Mouse (Mus musculus) CD8-positive naive resting alpha-beta T cell, adult 2 months (primary cell): Measurements from ENCODE around the gene Acsl1.

Experiments used
- DNase-seq, 2 experiments: peaks; one replicate each; pipeline ENCODE4 v3.0.0; 2022; ENCODE audit warnings: low read depth in 2 of 2, low spot score in 2 of 2

Gene Acsl1

DNA sequence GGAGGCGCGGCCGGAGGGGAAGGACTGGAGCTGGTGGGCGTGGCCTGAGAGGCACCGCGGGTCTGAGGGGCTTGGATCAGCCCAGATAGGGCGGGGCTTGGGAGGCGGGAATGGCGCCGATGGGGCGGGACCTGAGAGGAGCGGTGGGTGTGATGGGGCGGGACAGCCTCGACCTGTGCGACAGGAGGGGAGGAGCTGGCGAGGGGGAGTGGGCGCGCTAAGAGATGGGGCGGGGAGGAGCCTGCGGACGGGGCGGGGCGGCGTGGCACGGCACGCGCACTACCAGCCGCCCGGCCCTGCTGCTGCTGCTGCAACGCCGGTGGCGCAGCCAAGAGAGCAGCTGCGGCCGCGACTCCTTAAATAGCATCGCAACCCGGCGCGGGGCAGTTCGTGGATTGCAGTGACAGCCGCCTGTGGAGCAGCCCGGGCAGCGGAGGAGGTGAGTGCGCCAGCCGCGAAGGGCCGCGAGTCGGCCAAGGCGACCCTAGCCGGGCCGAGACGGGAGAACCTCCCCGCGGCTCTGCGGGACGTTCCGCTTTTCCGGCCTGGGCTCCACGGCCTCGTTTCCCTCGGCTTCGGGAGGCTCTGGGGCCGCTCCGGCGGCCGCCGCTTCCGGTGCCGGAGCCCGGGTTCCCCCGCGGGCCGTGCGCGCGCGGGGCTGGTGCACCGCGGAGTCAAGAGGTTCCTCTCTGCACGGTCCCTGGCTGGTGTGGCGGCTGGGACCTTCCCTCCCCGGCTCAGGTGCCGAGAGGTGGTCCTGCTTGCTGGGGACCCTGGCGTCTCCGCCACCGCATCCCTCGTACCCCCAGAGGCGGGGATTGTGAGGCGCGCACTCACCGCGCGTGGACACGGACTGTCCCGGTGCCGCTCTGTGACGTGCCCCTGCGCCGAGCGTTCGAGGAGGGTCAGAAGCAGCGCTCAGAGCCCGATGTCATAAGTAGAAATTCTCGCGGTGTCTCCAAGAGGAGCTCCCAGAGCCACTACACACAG, at the start of gene Acsl1:
TSS of gene Acsl1 (plus strand) at position 246 of the 990 bp plus-strand sequence.
- DNase-seq, result peak; percentile 96 to 98

DNA sequence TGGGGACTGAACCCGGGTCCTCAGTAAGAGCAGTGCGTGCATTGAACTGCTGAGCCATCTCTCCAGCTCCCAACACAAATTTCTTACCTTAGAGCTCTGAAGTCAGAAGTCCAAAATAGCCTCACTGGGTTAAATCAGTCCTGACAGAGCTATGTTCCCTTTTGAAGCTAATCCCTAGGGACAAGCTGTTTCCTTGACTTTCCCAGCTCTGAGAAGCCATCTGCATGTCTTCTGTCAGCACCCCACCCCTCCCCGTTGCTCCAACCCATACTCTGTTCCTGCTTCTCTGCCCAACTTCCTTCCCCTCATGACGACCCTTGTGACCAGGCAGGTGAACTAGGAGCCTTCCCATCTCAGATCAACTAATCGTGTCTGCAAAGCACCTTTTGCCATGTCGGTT, 49.3 kb upstream of the Acsl1 start:
- DNase-seq, result no peak

DNA sequence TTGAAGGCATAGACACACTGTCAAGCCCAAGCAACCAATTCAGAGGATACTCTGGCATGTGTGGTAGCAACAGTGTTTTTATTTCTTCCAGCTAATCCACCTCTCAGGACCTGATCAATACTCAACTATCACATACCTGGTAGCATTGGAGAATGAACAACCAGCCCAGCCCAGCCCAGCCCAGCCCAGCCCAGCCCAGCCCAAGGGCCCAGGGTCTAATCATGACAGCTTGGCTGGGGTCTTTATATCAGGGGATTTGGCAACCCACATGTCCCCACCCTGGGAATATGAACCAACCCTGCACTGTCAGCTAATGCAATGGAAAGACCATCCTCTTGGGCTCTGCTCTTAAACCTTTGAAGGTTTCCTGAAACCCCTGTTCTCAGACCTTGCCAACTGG, 42.9 kb upstream of the Acsl1 start:
- DNase-seq, result no peak

DNA sequence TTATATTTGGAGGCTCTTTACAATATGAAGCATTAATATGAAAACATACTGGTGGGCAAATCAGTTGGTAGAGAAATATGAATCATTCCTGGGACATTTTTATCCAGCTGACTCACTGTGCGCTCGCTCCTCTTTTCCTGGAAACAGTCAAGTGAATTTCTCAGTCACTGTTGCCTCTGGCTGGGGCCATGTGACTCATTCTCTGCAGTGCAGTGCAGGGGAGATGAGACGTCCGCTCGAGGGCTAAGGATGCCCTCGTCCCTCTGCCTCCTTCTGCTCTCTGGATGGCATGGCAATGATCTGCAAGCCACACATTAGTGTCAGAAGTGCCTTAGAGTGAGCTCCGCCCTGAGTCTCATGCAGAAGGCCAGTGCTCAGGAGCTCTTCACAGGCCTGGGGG, 41.0 kb upstream of the Acsl1 start:
- DNase-seq, result no peak

DNA sequence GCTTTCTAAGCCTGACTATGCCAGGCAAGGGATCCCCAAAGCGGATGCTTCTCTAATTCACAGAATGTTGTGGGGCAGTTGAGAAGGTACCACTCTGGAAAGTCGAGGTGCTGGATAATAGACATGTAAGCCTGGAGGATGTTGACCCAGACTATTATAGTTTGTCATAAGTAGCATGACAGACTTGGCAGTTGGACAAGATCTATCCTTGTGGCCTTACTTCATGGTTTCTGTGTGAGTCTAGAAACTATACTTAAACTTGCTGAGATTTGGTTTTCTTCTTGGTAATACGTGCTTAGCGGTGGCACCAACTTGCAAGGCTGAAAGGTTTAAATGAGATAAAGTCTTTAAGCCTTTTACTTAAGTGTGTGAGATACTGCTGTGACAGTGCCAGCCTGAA, 38.9 kb upstream of the Acsl1 start:
- DNase-seq, result no peak

DNA sequence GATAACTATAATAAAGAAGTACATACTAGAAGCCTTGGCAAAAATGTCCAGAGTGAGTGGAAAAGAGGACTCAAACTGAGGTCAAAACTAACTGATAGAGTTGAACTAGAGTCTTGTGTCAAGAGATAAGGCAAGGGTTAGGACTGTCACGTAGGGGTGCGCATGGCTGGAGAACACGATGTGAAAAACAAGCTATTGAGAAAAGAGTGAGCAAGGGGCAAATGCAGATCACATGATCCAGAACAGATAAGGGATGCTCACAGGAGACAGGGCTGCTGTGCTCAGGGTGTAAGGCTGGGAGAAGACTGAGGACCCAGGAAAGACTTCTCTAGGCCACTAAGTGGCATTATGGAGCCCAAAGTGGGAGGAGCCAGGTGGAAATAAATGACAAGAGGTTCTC, 38.3 kb upstream of the Acsl1 start:
- DNase-seq, result no peak

DNA sequence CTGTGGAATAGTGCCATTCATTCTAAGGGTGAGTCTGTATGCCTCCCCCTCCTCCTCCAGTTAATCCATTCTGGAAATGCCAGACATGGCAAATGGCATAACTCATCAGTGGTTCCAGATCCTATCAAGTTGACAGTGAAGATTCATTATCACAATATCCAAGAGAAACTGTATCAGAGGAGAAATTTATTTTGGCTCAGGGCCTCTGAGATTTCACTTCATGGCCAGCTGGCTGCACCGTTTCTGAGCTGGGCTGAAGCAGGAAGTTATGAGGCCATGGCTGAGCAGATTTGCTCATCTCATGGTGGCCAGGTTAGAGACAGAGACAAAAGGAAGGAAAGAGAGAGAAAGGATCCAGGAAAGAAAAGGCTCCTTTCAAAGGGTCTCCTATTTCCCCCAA, 37.2 kb upstream of the Acsl1 start:
- DNase-seq, result no peak

DNA sequence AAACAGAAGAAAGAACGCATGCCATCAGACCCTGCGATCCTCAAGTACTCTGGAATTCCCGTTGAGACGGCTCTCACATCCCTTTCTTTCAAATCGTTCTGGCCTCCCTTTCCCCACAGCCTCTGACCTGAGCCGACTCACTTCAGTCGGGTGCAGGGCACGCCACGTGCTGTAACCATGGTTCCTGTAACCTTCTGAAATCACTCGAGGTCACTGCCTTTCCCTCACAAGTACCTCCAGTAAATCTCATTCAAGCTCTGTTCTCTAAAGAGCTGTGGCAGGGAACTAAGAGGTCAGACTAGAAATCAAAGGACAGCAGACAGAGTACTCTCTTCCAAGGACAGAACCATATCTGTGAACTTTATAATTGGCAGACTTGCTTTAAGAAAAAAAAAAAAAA, 32.3 kb upstream of the Acsl1 start:
- no peak for DNase-seq

DNA sequence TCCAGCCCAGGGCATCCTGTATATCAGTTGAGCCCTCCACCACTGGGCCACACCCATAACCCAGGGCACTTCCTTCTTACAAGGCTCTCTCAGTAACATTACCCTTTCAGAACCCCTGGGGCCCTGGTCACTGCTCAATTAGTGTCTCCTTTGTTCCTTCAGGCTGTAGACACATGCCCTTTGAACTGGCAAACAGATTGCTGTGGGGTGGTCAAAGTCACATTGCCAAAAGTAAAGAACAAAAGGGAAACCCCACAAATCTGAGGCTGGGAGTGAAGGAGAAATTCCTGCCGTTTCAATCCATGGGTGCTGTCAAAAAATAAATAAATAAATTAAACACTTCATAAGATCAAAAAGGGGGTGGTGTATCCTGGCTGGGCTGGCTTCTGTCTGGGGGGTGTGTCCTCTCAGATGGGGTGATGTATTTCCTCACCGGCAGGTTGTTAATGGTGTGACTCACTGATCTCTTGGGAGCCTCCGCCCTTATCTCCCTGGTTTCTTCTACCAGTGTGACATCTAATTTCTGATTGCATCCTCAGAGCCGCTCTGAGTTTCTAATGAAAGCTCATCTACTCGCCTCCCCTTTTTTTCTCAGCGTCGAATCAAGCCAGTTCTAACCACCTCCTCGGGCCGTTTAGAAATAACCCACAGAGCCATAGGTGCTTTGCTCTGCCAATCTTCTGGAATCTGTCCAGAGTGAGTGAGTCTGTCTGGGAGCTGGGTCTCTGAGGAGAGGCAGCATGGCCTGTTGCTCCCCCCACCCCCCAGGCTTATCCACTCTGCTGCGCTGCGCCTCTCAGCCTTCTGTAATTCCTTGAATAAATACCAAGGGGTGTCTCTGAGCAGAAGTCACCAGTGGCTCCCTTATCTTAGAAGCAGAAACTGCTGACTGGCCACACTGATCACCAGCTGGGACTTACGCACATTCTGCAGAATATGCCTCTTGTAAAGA, 24.6 kb upstream of the Acsl1 start:
- no peak for DNase-seq

DNA sequence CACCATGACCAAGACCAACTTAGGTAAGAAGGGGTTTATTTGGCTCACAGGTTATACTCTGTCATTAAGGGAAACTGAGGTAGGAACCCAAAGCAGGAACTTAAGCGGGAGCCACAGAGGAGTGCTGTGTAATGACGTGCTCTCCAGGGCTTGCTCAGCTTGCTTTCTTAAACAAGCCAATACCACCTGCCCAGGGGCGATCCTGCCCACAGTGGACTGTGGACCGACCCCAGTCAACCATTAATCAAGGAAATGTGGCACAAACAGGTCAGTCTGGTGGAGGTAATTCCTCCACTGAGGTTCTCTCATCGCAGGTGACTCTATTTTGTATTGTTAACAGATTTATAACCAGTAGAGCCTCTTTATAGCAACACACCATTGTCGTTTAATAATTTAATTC, 23.5 kb upstream of the Acsl1 start:
- DNase-seq, result no peak

DNA sequence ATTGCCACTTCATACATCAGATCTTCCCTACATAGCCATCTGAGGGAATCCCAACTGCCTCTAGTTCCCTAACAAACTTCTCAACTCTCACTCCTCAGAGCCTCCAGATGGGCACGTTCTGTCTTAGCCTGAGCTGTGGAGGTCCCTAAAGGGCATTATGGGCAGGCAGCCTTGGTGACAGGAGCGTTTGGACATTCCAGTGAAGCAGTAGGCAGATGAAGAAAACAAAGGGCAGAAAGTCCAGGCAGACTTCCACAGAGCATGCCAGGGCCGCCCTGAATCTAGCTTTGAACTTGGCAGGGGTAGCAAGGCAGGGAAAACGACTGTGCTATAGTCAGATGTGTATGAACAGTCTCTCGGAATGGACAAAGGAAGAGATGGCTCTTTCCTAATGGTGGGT, 22.2 kb upstream of the Acsl1 start:
- DNase-seq, result no peak

DNA sequence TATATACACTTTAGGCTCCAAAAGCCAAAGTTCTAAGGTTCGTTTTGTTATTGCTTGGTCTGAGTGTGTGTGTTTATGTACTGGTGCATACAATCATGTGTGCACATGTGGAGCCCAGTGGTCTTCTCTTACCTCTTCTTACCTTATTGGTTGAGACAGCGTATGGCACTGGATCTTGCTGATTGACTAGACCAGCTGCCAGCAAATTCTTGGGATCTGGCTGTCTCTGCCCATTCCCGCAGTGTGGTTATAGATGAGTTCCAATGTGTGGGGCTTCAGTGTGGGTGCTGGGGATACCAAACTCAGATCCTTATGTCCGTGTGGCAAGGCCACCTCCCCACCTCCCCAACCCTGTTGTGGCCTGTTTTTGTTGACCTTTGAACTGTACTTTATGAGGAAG, 21.8 kb upstream of the Acsl1 start:
- no peak for DNase-seq

DNA sequence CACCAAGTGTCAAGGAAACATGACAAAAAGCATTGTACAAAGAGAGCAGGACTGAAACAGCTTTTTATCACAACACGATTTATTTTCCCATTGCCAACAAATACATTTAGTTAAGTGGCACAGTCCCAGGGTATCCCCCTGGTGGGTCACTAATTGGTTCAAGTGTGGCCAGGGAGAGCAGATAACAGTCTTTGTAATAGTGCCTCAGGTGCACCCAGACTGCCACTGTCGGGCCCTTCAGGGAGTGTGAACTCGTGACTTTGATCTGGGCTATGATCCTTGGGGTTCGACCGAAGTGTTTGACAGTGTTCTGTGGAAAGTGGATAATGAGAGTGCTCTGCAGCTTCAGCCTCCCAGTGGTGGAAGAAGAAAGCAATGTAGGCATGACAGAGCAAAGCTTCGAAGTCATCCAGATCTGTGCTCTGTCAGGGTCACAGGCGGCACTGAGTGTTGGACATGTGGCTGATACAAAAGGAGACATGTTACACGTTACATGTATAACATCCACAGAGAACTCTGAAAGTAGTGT, 21.1 kb upstream of the Acsl1 start:
- no peak for DNase-seq

DNA sequence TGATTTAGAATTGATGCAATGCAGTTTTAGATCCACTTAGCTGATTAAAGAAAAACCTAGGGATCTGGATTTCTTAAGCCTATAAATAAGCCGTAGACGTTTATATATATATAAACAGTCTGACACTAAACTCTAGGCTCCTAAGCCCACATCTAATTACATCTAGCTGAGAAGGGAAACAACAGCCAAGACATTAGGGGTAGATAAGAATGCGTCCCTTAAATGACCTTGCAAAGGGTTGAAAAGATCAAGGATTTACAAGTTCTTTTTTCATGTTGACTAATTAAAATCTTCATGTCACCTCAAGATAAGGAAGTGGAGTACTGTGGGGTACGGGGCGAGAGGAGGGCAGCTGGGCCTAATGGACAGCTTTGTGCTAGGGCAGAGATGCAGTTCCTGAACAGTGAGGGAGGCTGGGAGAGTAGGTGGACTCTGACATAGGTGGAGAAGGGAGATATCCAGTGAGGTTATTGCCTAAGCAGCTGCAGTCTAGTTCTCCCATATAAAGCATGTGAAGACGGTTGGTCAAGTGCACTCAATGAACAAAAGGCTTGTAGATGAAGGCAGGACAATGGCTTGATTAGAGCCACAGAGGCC, 12.5 kb upstream of the Acsl1 start:
- no peak for DNase-seq

DNA sequence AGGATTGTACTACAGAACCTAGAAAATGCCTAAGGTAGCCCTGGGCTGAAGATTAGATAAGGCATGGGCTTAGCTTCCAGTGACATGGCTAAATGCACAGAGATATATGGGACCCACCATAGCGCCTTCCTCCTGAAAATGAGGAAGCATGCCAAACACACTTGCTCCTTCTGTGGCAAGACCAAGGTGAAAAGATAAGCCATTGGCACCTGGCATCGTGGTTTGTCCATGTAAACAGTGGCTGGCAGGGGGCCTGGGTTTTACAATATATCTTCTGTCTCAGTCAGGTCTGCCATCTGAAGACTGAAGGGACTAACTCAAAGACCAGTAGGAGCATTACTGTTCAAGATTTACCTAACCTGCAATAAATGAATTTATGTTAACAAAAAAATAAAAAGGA, 2.4 kb upstream of the Acsl1 start:
- no peak for DNase-seq

DNA sequence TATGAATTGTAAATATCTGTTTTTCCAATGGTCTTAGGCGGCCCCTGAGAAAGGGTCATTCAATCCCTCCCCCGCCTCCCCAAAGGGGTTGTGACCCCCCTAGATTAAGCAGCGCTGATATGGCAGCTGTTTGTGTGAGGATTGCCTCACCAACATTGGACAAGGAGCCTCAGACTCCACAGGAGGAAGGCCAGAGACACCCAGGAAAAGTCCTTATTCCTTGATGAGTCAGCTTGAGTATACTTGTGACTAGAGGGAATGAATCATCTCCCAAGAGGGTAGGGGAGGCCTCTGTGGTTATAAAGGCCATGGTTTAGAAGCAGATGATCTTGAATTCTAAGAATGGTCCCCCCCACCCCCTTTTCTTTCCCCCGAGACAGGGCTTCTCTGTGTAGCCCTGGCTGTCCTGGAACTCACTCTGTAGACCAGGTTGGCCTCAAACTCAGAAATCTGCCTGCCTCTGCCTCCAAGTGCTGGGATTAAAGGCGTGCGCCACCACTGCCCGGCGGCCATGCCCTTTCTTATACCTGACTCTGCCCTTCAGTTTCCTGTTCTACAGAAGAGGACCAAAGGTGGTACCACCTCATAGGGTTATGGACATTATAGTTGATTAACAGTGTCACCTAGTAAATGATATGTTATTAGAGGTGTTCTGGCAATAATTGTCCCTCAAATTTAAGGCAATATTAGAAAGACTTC, 1.6 kb upstream of the Acsl1 start:
- no peak for DNase-seq

DNA sequence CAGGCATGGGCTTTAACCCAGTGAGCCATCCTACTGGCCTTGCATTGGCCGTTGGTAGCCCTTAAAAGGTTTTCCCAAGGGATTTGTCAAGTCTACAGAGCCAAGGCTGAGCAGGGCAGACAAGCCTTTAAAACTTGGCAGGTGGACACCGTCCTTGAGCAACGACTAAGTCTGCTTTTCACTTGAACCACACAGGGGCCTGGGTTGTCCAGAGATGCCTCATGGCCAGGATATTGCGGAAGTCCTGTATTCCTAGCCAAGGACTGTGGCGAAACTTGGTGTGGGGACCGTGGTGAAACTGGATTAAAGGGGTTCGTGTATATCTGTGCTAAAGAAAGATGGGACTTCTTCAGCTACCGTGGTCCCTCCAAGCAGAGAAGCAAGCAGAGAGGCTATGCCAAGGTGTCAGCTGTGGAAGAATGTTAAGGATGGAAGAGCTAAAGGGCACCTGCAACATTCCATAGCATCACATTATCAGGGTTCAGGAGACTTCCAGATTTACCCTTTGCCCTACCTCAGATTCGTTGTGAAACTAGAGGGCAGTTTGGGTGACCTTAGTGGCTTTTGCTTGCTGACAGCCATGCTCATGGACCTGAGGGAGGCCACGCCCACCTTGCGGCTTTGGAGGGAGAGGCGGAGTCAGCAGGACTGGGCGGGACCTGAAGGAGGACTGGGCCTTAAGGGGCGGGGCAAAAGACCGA, 596 bp upstream of the Acsl1 start:
- no peak for DNase-seq

DNA sequence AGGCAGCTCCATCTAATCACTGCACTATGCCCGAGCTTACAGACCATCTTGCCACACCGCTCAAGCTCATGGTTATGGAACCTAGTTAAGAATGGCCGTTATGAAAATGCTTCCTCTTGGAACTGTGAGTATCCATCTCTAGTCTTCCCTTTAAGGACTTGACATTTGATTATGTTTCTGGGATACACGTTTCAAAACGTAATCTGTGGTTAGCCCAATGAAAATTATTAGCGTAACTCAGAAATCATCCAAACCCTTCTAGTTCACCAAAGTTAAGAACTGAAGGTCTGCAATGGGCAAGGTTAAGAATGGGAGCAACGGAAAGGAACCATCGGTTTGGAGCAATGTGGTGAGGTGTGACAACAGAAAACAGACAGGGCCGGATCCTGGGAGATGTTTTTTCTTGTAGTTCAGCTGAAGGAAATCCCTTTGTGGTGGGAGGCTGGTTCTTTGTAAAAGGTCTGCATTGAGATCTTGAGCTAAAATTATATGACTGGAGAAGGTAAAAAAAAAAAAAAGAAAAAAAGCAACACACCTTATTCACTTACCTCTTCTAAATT, 1.2 kb downstream of the Acsl1 start:
- DNase-seq, result no peak

DNA sequence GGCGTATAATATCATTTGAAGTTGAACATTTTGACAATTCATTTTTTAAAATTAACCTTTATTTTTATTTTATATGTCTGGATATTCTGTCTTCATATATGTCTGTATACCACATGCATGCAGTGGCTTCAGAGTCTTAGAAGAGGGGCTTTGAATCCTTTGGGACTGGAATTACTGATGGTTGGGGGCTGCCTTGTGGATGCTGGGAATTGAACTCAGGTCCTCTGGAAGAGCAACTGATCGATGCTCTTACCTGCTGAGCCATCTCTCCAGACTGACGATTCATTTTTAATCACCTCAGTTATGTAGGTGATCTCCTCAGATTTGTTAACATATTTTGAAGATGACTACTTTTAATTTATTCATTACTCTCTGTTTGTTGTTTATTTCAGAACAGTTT, 3.3 kb downstream of the Acsl1 start:
- no peak for DNase-seq

DNA sequence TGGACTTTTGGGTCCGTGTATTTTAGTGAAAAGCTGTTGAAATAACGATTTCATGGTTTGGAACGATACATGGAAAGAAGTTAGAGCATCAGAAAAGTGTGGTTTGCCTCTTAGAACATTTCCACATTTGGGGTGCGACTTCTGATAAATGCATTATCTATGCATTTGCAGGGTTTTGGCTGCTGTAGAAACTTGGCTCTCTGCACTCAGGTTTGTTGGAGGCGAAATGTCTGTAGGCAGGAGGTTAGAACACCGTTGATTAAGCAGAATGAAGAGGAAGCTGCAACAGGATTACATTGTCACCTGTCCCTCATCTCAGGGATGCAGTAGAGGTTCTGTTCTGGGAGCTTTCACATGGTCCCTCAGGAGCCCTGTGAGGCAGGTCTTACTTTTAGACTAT, 3.8 kb downstream of the Acsl1 start:
- DNase-seq, result no peak
